Mouse (Mus musculus): ENCODE measurements at regions not wholly inside any gene's neighbourhood (a gene's known extent, or its start where the extent isn't known, plus 50 kb on each side); places are given as distances from the start of the nearest gene placed in this dataset.
A peak's percentile ranks its signal among the peaks of the same experiment; 100 is the strongest.

DNA sequence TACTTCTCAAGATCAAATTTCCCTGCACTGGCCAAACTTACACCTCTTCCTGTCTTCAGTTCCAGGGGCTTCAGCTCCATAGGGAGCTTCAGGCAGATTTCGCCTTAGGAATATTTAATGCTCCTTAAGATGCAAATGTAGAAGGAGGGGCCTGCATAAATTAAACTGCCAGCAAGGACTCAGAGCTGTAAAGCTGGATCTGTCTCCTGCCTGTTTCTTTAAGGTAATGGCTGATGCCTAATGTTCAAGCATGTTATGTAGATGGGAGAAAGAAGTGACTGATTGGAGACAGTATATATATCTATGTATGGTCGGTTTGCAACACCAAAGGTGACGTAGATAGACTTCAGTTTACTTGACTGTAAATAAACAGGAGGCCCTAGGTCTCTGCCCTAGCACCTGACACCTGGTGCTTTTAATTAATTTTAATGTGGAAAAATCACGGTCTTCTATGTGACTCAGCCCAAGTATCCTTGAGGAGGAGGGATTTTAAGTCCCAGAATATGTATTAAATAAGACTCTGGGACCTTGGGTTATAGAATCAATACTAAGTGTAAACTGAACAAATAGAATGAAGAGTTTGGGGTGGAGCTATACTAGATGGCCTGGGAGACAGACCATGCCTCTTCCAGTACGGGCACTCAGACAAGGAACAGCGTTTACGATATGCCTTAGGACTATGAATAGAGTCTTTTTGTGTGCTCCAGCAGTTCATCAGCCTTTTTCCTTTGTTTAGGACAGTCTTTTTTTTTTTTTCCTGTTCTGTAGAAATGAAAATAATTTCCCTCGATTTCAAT, 651.7 kb upstream of the Lmcd1 start:
- TF ChIP-seq POLR2A (IDR thresholded peaks at IDR 0.05; ENCODE audit: borderline replicate concordance, extremely low read depth, insufficient read depth, insufficient read length, poor library complexity, severe bottlenecking) = no peak
- peak; percentile 56 for DNase-seq (ENCODE audit: low read depth)

DNA sequence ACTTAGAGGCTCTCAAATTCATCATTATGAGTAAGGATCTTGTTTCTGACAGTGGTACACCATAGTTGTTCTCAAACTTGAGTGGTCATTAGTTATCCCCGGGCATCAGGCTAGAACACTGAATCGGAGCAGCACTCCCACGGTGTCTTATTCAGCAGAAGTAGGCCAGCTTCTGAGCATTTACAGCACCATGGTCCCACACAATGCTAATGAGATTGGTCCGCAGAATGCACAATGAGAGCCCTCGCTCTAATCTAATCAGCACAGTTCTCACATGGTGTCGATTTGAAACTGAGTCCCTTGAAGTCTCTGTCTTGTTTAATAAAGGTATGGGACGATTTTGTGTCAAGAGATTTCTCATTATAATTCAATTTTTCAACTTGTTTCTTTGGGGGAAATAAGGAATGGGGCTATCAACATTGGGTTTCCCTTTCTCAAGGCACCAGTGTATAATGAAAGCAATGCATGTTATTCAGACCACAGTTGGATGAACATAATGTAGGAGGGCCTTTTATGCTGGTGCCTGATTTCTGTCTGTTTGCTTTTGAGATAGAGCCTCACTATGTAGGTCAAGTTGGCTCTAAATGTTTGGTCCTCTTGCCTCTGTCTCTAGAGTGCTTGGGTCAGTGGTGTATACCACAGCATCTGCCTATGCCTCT, 650.9 kb upstream of the Lmcd1 start:
- no peak for TF ChIP-seq POLR2A (IDR thresholded peaks at IDR 0.05; ENCODE audit: borderline replicate concordance, extremely low read depth, insufficient read depth, insufficient read length, poor library complexity, severe bottlenecking)
- TF ChIP-seq CTCF (IDR thresholded peaks at IDR 0.05; ENCODE audit: borderline replicate concordance, extremely low read depth, insufficient read depth, insufficient read length) = no peak
- DNase-seq (ENCODE audit: low read depth) = peak; percentile 74

DNA sequence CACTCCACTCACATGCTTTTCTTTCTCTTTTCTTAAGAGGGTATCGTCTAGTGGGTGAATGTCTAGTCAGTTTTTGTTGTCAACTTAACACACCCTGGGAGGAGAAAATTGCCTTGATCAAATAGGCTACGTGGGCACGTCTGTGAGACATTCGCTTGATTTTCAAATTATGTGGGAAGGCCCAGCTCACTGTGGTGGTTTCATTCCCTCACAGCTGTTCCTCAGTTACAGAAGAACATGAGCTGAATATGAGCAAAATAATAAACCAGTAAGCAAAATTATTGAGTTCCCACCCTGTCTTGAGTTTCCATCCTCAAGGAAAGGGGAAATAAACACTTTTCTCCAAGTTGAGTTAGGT, 650.4 kb upstream of the Lmcd1 start:
- DNase-seq (ENCODE audit: low read depth) = no peak

DNA sequence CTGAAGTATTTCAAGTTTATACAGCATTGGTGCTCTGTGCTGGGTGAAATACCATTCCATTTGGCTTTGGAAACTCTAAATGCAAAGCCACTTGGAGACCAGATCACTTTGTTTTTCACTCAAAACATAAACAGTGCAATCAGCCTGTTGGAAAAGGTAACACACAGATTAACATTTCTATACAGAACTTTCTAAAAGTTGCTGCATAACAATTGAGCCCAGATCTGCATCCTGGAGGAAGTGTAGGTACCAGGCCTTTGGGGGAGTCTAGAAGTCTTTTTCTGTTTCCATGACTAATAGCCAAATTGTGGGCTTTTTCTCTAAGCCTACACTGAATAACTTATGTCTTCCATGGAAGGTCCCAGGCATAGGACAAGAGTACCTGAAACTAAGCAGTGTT, 648.1 kb upstream of the Lmcd1 start:
- no peak for TF ChIP-seq POLR2A (IDR thresholded peaks at IDR 0.05; ENCODE audit: borderline replicate concordance, extremely low read depth, insufficient read depth, insufficient read length, poor library complexity, severe bottlenecking)
- no peak for TF ChIP-seq CTCF (IDR thresholded peaks at IDR 0.05; ENCODE audit: borderline replicate concordance, extremely low read depth, insufficient read depth, insufficient read length)
- no peak for DNase-seq (ENCODE audit: low read depth)

More for the DNA sequence above, 650.4 kb upstream of the Lmcd1 start:
- TF ChIP-seq POLR2A (IDR thresholded peaks at IDR 0.05; ENCODE audit: borderline replicate concordance, extremely low read depth, insufficient read depth, insufficient read length, poor library complexity, severe bottlenecking) = no peak

DNA sequence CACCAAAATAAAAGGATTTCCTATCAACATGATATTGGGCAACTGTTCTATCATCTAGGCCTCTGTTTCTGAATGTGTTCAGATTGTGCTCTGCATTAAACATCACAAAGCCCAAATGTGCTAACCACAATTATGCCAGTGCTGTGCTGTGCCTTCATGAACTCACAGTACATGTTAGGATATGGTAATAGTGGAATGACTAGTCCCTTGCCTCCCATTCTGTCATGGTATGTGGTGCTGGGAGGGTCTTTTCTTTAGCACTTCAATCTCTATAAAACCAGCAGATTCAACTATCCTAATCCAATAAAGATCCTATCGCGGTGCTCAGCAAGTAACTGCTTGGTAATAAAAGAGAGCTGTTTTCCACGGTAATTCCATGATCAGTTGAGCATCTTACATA, 620.8 kb upstream of the Lmcd1 start:
- no peak for TF ChIP-seq POLR2A (IDR thresholded peaks at IDR 0.05; ENCODE audit: borderline replicate concordance, extremely low read depth, insufficient read depth, insufficient read length, poor library complexity, severe bottlenecking)
- DNase-seq (ENCODE audit: low read depth) = no peak

DNA sequence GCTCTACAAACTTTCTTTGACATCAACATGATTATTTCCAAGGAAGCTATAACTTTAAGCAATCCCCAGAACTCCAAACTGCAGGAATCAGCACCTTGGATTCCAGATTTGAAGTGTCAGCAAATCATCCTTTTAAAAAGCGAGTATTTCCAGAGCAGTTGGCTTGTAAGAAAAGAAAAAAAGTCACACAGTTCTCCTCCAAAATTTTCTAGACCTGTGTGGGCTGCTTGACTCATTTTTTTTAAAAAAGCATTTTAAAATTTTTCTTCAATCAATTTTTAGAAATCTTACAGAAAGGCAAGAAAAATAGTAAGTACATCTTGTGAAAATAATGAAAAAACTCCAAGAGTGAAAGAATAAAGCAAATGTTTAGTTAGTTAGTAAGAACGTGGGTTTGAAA, 613.6 kb upstream of the Lmcd1 start:
- TF ChIP-seq POLR2A (IDR thresholded peaks at IDR 0.05; ENCODE audit: borderline replicate concordance, extremely low read depth, insufficient read depth, insufficient read length, poor library complexity, severe bottlenecking) (no peak), CTCF (IDR thresholded peaks at IDR 0.05; ENCODE audit: borderline replicate concordance, extremely low read depth, insufficient read depth, insufficient read length) (no peak)
- no peak for DNase-seq (ENCODE audit: low read depth)

DNA sequence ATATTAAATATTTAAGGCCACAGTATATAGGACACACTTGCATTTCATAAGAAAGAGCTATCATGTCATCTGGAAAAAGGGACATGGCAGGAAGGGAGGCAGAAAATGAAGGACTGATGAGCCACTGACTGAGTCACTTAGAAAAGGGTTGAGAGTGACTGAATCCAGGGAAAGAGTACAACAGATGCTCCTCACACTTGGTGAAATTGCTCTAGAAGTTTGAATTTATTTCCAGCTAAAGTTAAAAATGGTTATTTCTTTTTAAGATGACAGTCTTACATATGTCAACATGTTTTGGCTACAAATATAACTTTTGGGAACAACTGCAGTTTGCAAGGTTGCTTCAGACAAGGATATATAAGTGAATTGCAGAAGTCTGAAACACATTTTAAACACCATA, 609.0 kb upstream of the Lmcd1 start:
- TF ChIP-seq POLR2A (IDR thresholded peaks at IDR 0.05; ENCODE audit: borderline replicate concordance, extremely low read depth, insufficient read depth, insufficient read length, poor library complexity, severe bottlenecking) (no peak), CTCF (IDR thresholded peaks at IDR 0.05; ENCODE audit: borderline replicate concordance, extremely low read depth, insufficient read depth, insufficient read length) (no peak)
- DNase-seq (ENCODE audit: low read depth) = no peak

DNA sequence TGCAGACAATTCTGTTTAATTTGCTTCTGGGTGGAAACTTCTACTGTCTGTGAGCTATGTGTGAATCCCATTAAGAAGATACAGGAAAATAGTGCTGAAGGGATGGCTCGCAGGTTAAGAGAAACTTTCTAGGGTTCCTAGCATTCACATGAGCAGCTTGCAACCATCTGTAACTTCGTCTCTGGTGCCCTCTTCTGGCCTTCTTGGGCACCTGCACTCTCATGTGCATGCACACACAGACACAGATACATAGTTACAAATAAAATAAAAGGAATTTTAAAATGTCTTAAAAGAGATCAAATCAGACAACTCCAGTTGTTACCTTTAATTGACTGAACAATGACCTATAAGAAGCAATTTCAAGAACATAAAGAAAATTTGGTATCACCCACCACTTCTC, 588.6 kb upstream of the Lmcd1 start:
- DNase-seq (ENCODE audit: low read depth) = no peak
- TF ChIP-seq CTCF (IDR thresholded peaks at IDR 0.05; ENCODE audit: borderline replicate concordance, extremely low read depth, insufficient read depth, insufficient read length) = no peak
- no peak for TF ChIP-seq POLR2A (IDR thresholded peaks at IDR 0.05; ENCODE audit: borderline replicate concordance, extremely low read depth, insufficient read depth, insufficient read length, poor library complexity, severe bottlenecking)

DNA sequence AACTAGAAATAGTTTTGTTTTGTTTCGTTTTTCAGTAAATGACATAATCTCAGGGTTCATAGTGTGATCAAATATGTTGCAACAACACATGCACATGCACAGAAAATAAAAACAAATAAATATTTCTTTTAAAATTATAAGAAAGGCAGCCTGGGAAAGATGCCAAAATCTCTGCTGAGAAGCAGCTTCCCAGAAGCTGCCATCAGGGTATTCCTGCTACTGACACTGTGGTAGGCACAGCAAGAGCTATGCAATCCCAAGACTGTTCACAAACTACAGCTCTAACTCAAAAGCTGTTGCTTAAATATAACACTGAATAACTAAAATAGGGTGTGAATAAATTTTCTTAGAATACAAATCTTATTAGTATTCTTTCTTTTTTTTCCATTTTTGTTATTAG, 570.7 kb upstream of the Lmcd1 start:
- no peak for TF ChIP-seq CTCF (IDR thresholded peaks at IDR 0.05; ENCODE audit: borderline replicate concordance, extremely low read depth, insufficient read depth, insufficient read length)
- TF ChIP-seq POLR2A (IDR thresholded peaks at IDR 0.05; ENCODE audit: borderline replicate concordance, extremely low read depth, insufficient read depth, insufficient read length, poor library complexity, severe bottlenecking) = no peak

DNA sequence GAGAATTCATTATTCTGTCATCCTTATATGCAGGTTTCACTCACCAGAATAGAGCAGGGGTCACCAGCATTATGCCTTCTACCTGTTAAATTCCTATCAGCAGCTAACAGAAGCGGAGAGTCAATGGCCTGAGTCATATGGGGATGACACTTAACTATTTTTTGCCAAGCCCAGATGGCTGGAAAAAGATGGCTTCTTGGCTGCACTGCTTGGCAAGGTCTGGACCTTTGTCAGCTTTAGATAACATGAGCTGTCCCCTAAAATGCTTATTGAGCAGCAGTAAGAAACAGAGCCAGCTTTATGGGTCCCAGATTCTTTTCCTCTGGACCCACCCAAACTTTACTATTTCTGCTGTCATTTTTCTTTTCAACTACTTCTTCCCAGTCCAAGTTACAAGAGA, 565.3 kb upstream of the Lmcd1 start:
- TF ChIP-seq POLR2A (IDR thresholded peaks at IDR 0.05; ENCODE audit: borderline replicate concordance, extremely low read depth, insufficient read depth, insufficient read length, poor library complexity, severe bottlenecking) = no peak
- no peak for TF ChIP-seq CTCF (IDR thresholded peaks at IDR 0.05; ENCODE audit: borderline replicate concordance, extremely low read depth, insufficient read depth, insufficient read length)
- DNase-seq (ENCODE audit: low read depth) = no peak

More for the DNA sequence above, 570.7 kb upstream of the Lmcd1 start:
- peak; percentile 58 for DNase-seq (ENCODE audit: low read depth)

DNA sequence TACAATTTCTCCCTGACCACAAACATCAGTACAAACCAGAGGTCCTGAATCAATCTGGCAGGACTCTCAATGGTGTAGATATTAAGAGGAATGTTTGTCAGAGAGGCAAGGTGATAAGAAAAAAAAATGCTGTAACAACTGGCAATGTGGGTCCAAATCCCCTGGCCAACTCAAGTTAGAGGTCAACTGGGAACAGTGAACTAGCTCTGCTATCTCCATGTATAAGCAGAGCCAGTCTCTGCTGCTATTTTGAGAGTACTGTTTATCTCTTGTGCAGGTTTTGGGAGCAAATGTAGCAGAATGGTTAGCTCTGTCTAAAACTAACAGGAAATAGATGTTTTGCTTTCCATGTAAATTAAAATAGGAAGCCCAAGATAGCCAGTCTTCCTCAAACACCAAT, 547.6 kb upstream of the Lmcd1 start:
- DNase-seq (ENCODE audit: low read depth) = no peak
- TF ChIP-seq CTCF (IDR thresholded peaks at IDR 0.05; ENCODE audit: borderline replicate concordance, extremely low read depth, insufficient read depth, insufficient read length) (no peak), POLR2A (IDR thresholded peaks at IDR 0.05; ENCODE audit: borderline replicate concordance, extremely low read depth, insufficient read depth, insufficient read length, poor library complexity, severe bottlenecking) (no peak)

DNA sequence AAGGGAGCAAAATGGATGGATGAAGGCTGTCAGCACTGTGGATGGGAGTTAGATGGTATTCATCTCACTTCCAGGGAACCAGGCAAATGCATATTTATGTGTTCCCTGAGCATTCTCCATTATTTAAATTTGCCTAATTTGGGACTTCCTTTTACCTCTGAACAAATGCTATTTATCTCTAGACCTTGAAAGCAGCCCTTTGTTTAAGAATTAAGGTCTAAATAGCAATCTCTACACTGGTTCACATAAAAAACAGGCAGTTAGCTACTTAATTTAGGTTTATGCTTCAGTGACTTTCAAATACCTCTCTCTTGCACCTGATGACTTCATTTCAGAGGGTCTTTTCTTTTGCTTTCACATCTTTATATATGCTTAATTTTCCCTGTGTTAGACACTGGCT, 543.2 kb upstream of the Lmcd1 start:
- DNase-seq (ENCODE audit: low read depth) = peak; percentile 59
- no peak for TF ChIP-seq CTCF (IDR thresholded peaks at IDR 0.05; ENCODE audit: borderline replicate concordance, extremely low read depth, insufficient read depth, insufficient read length)

All from brain, embryonic 14.5 days (tissue).